Mouse (Mus musculus) spleen, adult 2 months (tissue): Measurements from ENCODE around the gene Ccdc159. TPM values are rescaled to one million over a fixed set of nuclear protein-coding genes. Genes with fewer than 3 reads are reported as not detected.

Experiments
- DNase-seq, 2 experiments: peaks; one replicate each; pipeline versions ENCODE4 v3.0.0 to v3.0.0-alpha.2; 2012 to 2021; ENCODE audit warnings: low spot score in 2 of 2, low read depth in 1 of 2
- H3K27ac ChIP-seq: fragments of 200-500 bp; 2 replicates; pipeline ENCODE4 v1.5.1; 2012; ENCODE audit warnings: low read length, inconsistent platforms; ENCODE audit not compliant: insufficient read depth
- H3K27me3 ChIP-seq: fragments of 200-500 bp; 2 replicates; pipeline ENCODE4 v1.6.1; 2012; ENCODE audit warnings: mild to moderate bottlenecking, moderate library complexity, low read length, inconsistent platforms; ENCODE audit not compliant: control insufficient read depth, insufficient read depth
- H3K36me3 ChIP-seq: fragments of 200-500 bp; 2 replicates; pipeline ENCODE4 v1.6.1; 2012; ENCODE audit warnings: mild to moderate bottlenecking, low read length, inconsistent platforms; ENCODE audit not compliant: control insufficient read depth, insufficient read depth
- H3K4me1 ChIP-seq: fragments of 200-500 bp; 2 replicates; pipeline ENCODE4 v1.6.1; 2011; ENCODE audit warnings: inconsistent platforms; ENCODE audit not compliant: control insufficient read depth, insufficient read depth, insufficient read length
- H3K4me3 ChIP-seq: fragments of 200-500 bp; 2 replicates; pipeline ENCODE4 v1.5.1; 2011; ENCODE audit warnings: mild to moderate bottlenecking, inconsistent platforms; ENCODE audit not compliant: insufficient read depth, insufficient read length; ENCODE audit errors: extremely low read depth
- CTCF ChIP-seq: fragments of 200-500 bp; IDR thresholded peaks from 2 replicates; pipeline ENCODE4 v1.5.1; 2011; ENCODE audit warnings: mild to moderate bottlenecking, inconsistent platforms; ENCODE audit not compliant: insufficient read depth, insufficient read length, insufficient replicate concordance; ENCODE audit errors: extremely low read depth
- POLR2A ChIP-seq: fragments of 200-500 bp; IDR thresholded peaks from 2 replicates; pipeline ENCODE4 v1.6.1; 2011; ENCODE audit warnings: low read depth, low read length, inconsistent platforms
- WGBS: fragments of 180-500 bp; shearing (Covaris S2); methylation state at CpG from one replicate; pipeline ENCODE4 v1.1.7; 2018; 5-methylcytosine and 5-hydroxymethylcytosine counted together
- polyA plus RNA-seq: library from polyadenylated mRNA; depleted of rRNA; stranded (reverse); fragments of >200 nt; gene quantifications from 2 replicates; pipeline ENCODE4 v1.2.3, GENCODE M21; 2012; rRNA removed

The Ccdc159 gene
- polyA plus RNA-seq, 1 experiment, result 0.95 TPM

DNA sequence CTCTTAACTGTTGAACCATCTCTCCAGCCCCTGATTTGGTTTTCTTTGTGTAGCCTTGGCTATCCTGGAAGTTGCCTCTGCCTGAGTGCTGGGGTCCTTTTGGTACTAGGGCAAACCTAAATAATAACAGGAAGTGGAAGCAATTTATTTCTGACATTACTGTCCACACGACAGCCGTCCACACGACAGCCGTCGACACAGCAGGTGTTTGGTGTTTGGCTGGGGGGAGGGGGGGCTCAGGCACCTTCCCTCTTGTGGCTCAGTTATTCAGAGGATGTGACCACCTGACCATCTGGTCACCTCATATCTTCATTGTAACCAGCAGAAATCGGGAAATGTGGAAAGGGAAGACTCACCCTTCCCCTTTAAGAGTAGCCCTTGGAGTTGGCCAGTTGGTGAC, 41.6 kb downstream of the Ccdc159 start:
- Histone ChIP-seq H3K36me3 (no peaks in the 10 kb centered on the region), H3K4me1 (no peaks in the 10 kb centered on the region), H3K27ac (no peak overlapping the region), H3K27me3 (no peaks in the 10 kb centered on the region), H3K4me3 (no peak overlapping the region)
- WGBS, result 26% methylated on average over 6 of the region's 6 CpGs
- DNase-seq, result no peak
- TF ChIP-seq POLR2A (no peak), CTCF (no peak)

DNA sequence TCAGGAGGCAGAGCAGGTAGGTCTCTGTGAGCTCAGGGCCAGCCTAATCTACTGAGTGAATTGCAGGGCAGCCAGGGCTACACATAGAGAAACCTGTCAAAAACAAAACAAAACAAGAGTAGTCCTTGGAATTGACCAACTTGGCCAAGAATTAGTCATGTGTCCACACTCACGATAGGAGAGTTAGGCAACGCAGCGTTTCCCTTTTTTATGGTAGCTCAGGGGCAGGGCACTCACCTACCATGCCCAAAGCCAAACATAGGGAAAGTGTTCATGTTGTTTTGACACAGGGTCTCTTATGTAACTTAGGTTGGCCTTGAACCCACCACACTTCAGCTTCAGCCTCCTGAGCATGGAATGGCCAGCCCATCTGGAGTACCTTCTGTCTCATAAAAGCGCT, 42.0 kb downstream of the Ccdc159 start:
- TF ChIP-seq POLR2A, result no peak
- no peak for TF ChIP-seq CTCF
- 85% methylated on average over 4 of the region's 4 CpGs for WGBS
- H3K4me3 ChIP-seq, result no peak overlapping the region
- no peaks in the 10 kb centered on the region for H3K4me1 ChIP-seq
- no peak for DNase-seq
- no peak overlapping the region for H3K27ac ChIP-seq
- no peaks in the 10 kb centered on the region for H3K36me3 ChIP-seq
- H3K27me3 ChIP-seq, result no peaks in the 10 kb centered on the region

DNA sequence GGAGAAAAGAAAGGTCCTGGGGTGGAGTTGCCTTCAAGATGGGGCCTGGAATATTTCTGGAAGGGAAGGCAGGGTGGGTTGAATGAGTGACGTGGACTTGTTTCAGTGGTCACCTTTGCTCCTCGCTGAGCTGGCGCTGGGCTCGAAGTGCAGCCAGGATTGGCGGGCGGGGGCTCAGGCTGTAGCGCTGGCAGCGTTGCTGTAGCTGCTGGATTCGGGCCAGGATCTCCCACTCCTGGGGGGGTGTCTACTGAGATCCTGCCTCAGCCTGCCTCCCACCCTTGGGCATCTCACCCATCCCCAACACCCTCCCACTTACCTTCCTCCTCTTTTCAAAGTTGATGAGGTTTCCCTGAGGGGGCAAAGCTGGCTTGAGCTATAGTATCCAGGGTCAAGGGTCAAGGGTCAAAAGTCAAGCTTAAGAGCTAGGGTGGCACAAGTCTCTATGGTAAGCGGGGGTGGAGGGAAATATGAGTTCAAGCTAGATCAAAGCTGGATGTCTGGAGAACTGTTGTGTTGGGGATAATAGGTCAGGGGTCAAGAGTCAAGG, 49.4 kb downstream of the Ccdc159 start:
- H3K36me3 ChIP-seq, result no peaks in the 10 kb centered on the region
- WGBS, result 89% methylated on average over 10 of the region's 10 CpGs
- H3K27me3 ChIP-seq, result no peaks in the 10 kb centered on the region

DNA sequence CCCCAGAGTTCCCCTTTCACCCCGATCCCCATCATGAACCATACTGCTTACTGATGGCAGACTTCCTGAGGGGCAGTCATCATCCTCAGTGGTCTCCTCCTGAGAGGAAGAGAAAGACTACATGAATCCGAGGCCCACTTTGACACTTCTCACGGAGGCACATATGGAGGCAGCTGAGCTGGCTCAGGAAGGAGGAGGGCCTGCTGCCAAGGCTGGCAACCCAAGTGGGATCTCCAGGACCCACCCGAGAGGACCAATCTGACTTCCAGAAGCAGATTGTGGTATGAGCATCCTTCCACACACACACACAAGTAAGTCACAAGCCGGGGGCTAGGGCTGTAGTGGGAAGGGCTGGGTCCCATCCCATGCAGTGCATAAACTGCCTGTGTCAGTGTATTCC, 50.1 kb downstream of the Ccdc159 start:
- no peak for DNase-seq
- Histone ChIP-seq H3K27ac (no peak overlapping the region), H3K4me1 (no peaks in the 10 kb centered on the region), H3K36me3 (no peaks in the 10 kb centered on the region), H3K27me3 (no peaks in the 10 kb centered on the region), H3K4me3 (no peak overlapping the region)
- TF ChIP-seq CTCF (no peak), POLR2A (no peak)
- WGBS, result 87% methylated on average over 5 of the region's 5 CpGs

More for the DNA sequence above, 49.4 kb downstream of the Ccdc159 start:
- no peak overlapping the region for H3K4me3 ChIP-seq
- H3K4me1 ChIP-seq, result no peaks in the 10 kb centered on the region
- DNase-seq, result no peak
- TF ChIP-seq POLR2A, result no peak
- TF ChIP-seq CTCF, result no peak
- no peak overlapping the region for H3K27ac ChIP-seq

DNA sequence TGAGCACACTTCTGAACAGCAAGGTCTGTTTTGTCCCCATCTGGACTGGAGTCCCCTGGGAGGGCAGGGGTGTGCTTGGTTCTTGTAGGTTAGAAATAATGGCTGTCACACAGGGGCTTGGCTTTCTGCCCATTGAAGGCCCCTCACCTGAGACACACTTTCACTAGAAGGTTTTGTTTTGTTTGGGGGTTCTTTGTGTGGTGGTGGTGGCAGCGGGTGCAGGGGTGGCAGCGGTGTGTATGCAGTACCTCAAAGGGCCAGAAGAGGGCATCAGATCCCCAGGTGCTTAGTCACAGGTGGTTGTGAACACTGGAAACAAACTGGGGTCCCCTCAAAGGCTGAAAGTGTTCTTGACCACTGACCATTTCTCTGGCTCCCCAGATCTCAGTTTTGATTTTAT, 50.7 kb downstream of the Ccdc159 start:
- Histone ChIP-seq H3K27me3 (no peaks in the 10 kb centered on the region), H3K4me1 (no peaks in the 10 kb centered on the region), H3K27ac (no peak overlapping the region), H3K36me3 (no peaks in the 10 kb centered on the region), H3K4me3 (no peak overlapping the region)
- peak in 1 of 2 experiments; percentile 32 for DNase-seq
- TF ChIP-seq CTCF (peak; percentile 64; the same call in 1 of the 2 replicates), POLR2A (no peak)
- 34% methylated on average over 2 of the region's 2 CpGs for WGBS

DNA sequence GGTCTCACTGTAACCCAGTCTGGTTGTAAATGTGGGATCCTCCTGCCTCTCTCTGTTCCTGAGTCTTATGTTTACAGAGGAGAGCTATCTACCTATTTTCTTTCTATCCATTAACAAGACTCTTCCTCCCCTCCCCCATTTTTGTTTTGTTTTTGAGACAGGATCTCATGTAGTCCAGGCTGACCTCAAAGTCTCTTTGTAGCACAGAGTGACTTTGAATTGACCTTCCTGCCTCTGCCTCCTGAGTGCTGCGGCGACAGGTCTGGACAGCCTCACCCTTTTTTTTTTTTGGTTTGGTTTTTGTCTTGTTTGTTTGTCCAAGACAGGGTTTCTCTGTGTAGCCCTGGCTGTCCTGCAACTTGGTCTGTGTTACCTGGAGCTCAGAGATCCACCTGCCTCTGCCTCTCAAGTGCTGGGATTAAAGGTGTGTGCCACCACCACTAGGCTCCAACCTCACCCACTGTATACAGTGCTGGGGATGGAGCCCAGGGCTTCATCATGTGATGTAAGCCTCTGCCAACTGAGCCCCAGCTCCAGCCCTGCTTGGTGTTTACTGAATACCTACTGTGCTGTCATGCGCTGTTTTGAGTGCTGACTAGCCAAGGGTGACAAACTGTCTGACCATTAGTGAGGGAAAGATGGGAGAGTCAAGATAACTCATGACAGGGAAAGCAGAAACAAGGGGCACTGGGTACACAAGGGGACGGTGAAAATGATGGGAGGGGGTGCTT, 51.3 kb downstream of the Ccdc159 start:
- WGBS, result 90% methylated on average over 4 of the region's 4 CpGs
- no peak for DNase-seq
- Histone ChIP-seq H3K27ac (no peak overlapping the region), H3K27me3 (0 out of 2 replicates have a peak, but pooled peaks cover 1% of the 10 kb centered on the region), H3K4me3 (no peak overlapping the region), H3K4me1 (no peaks in the 10 kb centered on the region), H3K36me3 (no peaks in the 10 kb centered on the region)
- TF ChIP-seq CTCF, result no peak
- no peak for TF ChIP-seq POLR2A

DNA sequence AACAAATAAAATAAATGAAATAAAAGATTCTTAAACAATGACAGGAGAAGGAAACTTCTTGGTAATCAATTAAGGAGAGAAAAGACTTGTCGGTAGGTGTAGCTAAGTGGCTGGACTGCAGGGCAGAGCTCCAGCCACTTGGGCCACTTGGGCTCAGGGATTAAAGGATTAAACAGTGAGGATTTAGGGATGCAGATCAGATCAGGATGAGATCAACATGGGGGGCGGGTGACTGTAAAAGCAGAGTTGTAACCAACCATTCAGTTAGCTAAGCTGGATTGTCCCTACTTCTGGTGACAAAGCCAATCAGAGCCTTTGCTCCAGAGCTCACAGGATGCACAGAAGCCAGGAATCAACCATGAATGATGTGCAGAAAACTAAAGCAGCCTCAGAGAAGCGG, 56.6 kb downstream of the Ccdc159 start:
- Histone ChIP-seq H3K4me1 (peaks cover 6% of the 10 kb centered on the region; the same call in 1 of the 2 replicates), H3K27me3 (peaks cover 13% of the 10 kb centered on the region; the same call in 1 of the 2 replicates), H3K4me3 (no peak overlapping the region), H3K27ac (no peak overlapping the region), H3K36me3 (no peaks in the 10 kb centered on the region)
- TF ChIP-seq POLR2A (no peak), CTCF (no peak)
- DNase-seq, result no peak
- 77% methylated on average over 3 of the region's 3 CpGs for WGBS

Other genes with a start within 250 kb of the Ccdc159 start
- gene Ldlr, start 204.0 kb upstream of the Ccdc159 start, polyA plus RNA-seq, result 19.4 and 23.6 TPM in 2 replicates
- 9.0 and 11.6 TPM in 2 replicates for gene Spc24, start 167.2 kb upstream of the Ccdc159 start, polyA plus RNA-seq
- gene Kank2, start 128.7 kb upstream of the Ccdc159 start, polyA plus RNA-seq, result 15.4 and 19.8 TPM in 2 replicates
- 0.60 and 1.3 TPM in 2 replicates for gene Angptl8, start 92.0 kb upstream of the Ccdc159 start, polyA plus RNA-seq
- 43.3 and 47.6 TPM in 2 replicates for gene Dock6, start 74.8 kb upstream of the Ccdc159 start, polyA plus RNA-seq
- gene Rab3d, start 9.3 kb upstream of the Ccdc159 start, polyA plus RNA-seq, result 21.1 and 29.6 TPM in 2 replicates
- gene Tmem205, start 85 bp downstream of the Ccdc159 start, polyA plus RNA-seq, result 19.4 and 24.1 TPM in 2 replicates
- gene Plppr2, start 9.6 kb downstream of the Ccdc159 start, polyA plus RNA-seq, result 2.6 and 3.9 TPM in 2 replicates
- 6.5 and 7.4 TPM in 2 replicates for gene Swsap1, start 28.3 kb downstream of the Ccdc159 start, polyA plus RNA-seq
- 49.5 and 59.5 TPM in 2 replicates for gene Epor, start 36.0 kb downstream of the Ccdc159 start, polyA plus RNA-seq
- 7.4 and 8.0 TPM in 2 replicates for gene Rgl3, start 62.0 kb downstream of the Ccdc159 start, polyA plus RNA-seq
- 0.12 TPM in 1 of 2 replicates, not detected in the other for gene Ccdc151, start 75.2 kb downstream of the Ccdc159 start, polyA plus RNA-seq
- gene Prkcsh, start 75.3 kb downstream of the Ccdc159 start, polyA plus RNA-seq, result 47.4 and 48.7 TPM in 2 replicates
- gene Elavl3, start 124.6 kb downstream of the Ccdc159 start, polyA plus RNA-seq, result not detected in 2 replicates
- gene Gm49318, start 143.8 kb downstream of the Ccdc159 start, polyA plus RNA-seq, result not detected in 2 replicates
- gene Zfp653, start 143.9 kb downstream of the Ccdc159 start, polyA plus RNA-seq, result 21.6 and 28.1 TPM in 2 replicates
- 21.8 and 30.1 TPM in 2 replicates for gene Ecsit, start 158.0 kb downstream of the Ccdc159 start, polyA plus RNA-seq
- 7.2 and 8.0 TPM in 2 replicates for gene Cnn1, start 171.7 kb downstream of the Ccdc159 start, polyA plus RNA-seq
- 70.2 and 89.3 TPM in 2 replicates for gene Elof1, start 189.7 kb downstream of the Ccdc159 start, polyA plus RNA-seq
- gene Acp5, start 208.2 kb downstream of the Ccdc159 start, polyA plus RNA-seq, result 309 and 340 TPM in 2 replicates
- 23.6 and 38.6 TPM in 2 replicates for gene Pigyl, start 229.4 kb downstream of the Ccdc159 start, polyA plus RNA-seq